Mouse (Mus musculus) liver, adult 2 months (tissue): ENCODE results near the gene Fgfr2. TPM values are rescaled to one million over a fixed set of nuclear protein-coding genes. Genes with fewer than 3 reads are reported as not detected.

ENCODE experiments used
- DNase-seq: peaks from one replicate; pipeline ENCODE4 v3.0.0-alpha.2; 2011; ENCODE audit warnings: low read depth, low spot score; ENCODE audit errors: extremely low read depth
- H3K27ac ChIP-seq: fragments of 200-500 bp; replicated peaks from 2 replicates; pipeline ENCODE4 v1.5.1; 2012; ENCODE audit warnings: low read depth, mild to moderate bottlenecking, control low read depth, inconsistent platforms, low read length; ENCODE audit not compliant: insufficient read depth
- H3K27me3 ChIP-seq: fragments of 200-500 bp; 2 replicates; pipeline ENCODE4 v1.6.1; 2012; ENCODE audit warnings: mild to moderate bottlenecking, moderate library complexity, low read length, inconsistent platforms; ENCODE audit not compliant: control insufficient read depth, insufficient read depth
- H3K36me3 ChIP-seq: fragments of 200-500 bp; 2 replicates; pipeline ENCODE4 v1.6.1; 2012; ENCODE audit warnings: low read length, inconsistent platforms; ENCODE audit not compliant: control insufficient read depth, insufficient read depth
- H3K4me1 ChIP-seq: fragments of 200-500 bp; 2 replicates; pipeline ENCODE4 v1.6.1; 2011; ENCODE audit warnings: low read length; ENCODE audit not compliant: control insufficient read depth, insufficient read depth
- H3K4me3 ChIP-seq: fragments of 200-500 bp; 2 replicates; pipeline ENCODE4 v1.5.1; 2011; ENCODE audit warnings: low read depth, mild to moderate bottlenecking, control low read depth, low read length, moderate library complexity; ENCODE audit not compliant: insufficient read depth
- H3K79me2 ChIP-seq: fragments of 200-500 bp; 2 replicates; pipeline ENCODE4 v1.6.1; 2012; ENCODE audit warnings: inconsistent platforms, mild to moderate bottlenecking, low read length, moderate library complexity; ENCODE audit not compliant: control insufficient read depth, insufficient read depth
- H3K9ac ChIP-seq: fragments of 200-500 bp; 2 replicates; pipeline ENCODE4 v1.6.1; 2012; ENCODE audit warnings: low read depth, mild to moderate bottlenecking, control low read depth, inconsistent platforms, low read length
- CTCF ChIP-seq: fragments of 200-500 bp; IDR thresholded peaks from 2 replicates; pipeline ENCODE4 v1.5.1; 2011; ENCODE audit warnings: low read depth, low read length, control low read depth
- POLR2A ChIP-seq: fragments of 200-500 bp; IDR thresholded peaks from 2 replicates; pipeline ENCODE4 v1.6.1; 2011; ENCODE audit warnings: low read length, control low read depth; ENCODE audit not compliant: insufficient read depth; ENCODE audit errors: extremely low read depth
- WGBS: fragments of 180-500 bp; shearing (Covaris S2); methylation state at CpG from one replicate; pipeline ENCODE4 v1.1.7; 2018; 5-methylcytosine and 5-hydroxymethylcytosine counted together
- polyA plus RNA-seq: library from polyadenylated mRNA; depleted of rRNA; stranded (reverse); fragments of >200 nt; gene quantifications from 2 replicates; pipeline ENCODE4 v1.2.3, GENCODE M21; 2012
- total RNA-seq: library from RNA; depleted of rRNA; stranded (reverse); fragments of >200 nt; gene quantifications from 2 replicates; pipeline ENCODE4 v1.2.3, GENCODE M21; 2014

Fgfr2 gene
- total and polyA plus RNA-seq, 2 experiments: 16.7 to 35.2 TPM

DNA sequence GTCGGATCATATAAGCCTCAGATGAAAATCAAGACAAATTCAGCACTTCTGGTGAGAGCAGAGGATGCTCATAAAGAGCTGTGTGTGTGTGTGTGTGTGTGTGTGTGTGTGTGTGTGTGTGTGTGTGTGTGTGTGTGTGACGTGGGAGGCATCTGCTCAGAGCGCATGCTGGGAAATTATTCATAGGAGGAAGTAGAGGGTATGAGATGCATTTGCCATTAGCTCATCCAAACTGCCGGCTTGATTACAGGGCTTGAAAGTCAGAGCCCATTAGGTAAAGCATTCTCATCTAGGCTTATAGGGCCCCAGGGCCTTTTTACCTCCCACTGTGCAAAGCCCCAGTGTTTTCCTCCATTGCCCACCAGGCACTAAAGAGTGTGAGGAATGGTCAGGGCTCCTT lies 1076.5 kb downstream of the Fgfr2 start:
- no peak for TF ChIP-seq POLR2A
- no peak for TF ChIP-seq CTCF
- H3K4me3 ChIP-seq: no peak overlapping the region
- no peaks in the 10 kb centered on the region for H3K27me3 ChIP-seq
- no peak overlapping the region for H3K9ac ChIP-seq
- no peaks in the 10 kb centered on the region for H3K79me2 ChIP-seq
- no peaks in the 10 kb centered on the region for H3K36me3 ChIP-seq
- H3K4me1 ChIP-seq: no peaks in the 10 kb centered on the region
- no peak overlapping the region for H3K27ac ChIP-seq
- no peak for DNase-seq
- 64% methylated on average over 4 of the region's 4 CpGs for WGBS

DNA sequence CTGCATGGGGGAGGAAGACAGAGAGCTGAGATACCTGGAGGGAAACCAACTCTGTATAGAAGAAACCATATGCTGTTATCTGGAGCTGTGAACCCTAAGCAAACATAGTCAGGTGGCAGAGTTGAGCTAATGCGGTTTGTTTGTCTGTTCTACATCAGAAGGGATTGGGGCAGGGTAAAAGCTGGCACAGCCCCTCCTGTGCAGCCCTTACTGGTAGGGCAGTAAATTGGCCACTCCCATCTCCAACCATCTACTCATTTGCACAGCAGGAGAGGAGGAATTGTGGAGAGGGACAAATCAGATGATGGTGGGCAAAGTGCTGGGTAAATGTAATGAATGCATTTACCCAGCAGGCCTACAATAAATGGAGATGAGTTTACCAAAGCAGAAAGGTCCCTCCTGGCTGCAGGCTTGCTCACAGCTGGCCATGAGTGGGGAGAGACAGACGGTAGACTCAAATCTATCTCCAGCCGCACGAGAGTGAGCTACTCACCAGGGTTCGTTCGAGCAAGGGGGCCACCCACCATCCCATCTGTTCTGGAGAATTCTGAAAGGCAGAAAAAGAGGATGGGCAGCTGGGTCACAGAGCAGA lies 1091.1 kb downstream of the Fgfr2 start:
- no peak for DNase-seq
- no peaks in the 10 kb centered on the region for H3K79me2 ChIP-seq
- 50% methylated on average over 6 of the region's 6 CpGs for WGBS
- no peaks in the 10 kb centered on the region for H3K4me1 ChIP-seq
- no peak overlapping the region for H3K9ac ChIP-seq
- H3K27me3 ChIP-seq: no peaks in the 10 kb centered on the region
- H3K4me3 ChIP-seq: no peak overlapping the region
- H3K27ac ChIP-seq: no peak overlapping the region
- H3K36me3 ChIP-seq: no peaks in the 10 kb centered on the region
- no peak for TF ChIP-seq CTCF
- TF ChIP-seq POLR2A: no peak

DNA sequence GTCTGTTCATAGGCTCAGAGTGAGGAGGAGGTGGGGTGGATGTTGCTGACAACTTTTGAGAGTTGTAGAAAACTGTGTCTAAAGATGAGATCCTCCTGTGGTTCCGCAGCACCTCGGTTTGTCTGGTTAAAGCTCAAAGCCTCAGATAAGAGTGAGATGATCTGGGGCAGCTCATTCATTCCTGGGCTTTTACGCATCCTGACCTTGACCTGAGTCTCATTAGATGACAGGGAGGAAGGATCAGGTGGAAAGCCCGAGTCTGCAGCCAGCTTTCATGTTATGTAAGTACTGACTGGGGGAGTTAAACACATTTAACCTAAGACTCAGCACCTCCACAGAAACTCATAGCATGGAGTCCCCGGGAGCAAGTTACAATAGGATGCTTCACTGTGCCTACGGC lies 1096.5 kb downstream of the Fgfr2 start:
- no peak for TF ChIP-seq CTCF
- no peak for TF ChIP-seq POLR2A
- 55% methylated on average over 6 of the region's 6 CpGs for WGBS
- no peaks in the 10 kb centered on the region for H3K79me2 ChIP-seq
- no peak overlapping the region for H3K4me3 ChIP-seq
- no peaks in the 10 kb centered on the region for H3K36me3 ChIP-seq
- no peak overlapping the region for H3K9ac ChIP-seq
- H3K27ac ChIP-seq: no peak overlapping the region
- no peak for DNase-seq
- no peaks in the 10 kb centered on the region for H3K4me1 ChIP-seq
- no peaks in the 10 kb centered on the region for H3K27me3 ChIP-seq

DNA sequence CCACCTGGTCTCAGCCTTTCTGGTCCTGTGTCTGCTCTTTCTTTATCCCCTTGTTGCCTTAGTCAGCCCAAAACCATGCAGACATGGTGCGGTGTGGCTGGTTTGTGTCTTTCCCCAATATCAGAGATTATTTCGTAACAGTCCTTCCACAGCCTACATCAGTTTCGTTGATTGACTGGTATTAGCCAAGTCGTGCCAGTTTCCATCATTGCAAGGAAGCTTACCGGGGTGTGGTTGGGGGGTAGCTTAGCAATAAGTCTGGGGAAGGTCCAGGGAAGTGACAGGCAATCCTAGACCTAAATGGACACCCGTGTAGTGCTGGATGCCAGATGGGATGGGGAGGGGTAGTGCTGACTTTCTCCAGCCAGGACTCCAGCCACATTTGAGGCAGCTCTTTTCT lies 1097.6 kb downstream of the Fgfr2 start:
- H3K79me2 ChIP-seq: no peaks in the 10 kb centered on the region
- no peaks in the 10 kb centered on the region for H3K27me3 ChIP-seq
- H3K36me3 ChIP-seq: no peaks in the 10 kb centered on the region
- no peaks in the 10 kb centered on the region for H3K4me1 ChIP-seq
- H3K4me3 ChIP-seq: no peak overlapping the region
- TF ChIP-seq CTCF: no peak
- no peak for TF ChIP-seq POLR2A
- H3K27ac ChIP-seq: no peak overlapping the region
- H3K9ac ChIP-seq: no peak overlapping the region
- WGBS: 59% methylated on average over 6 of the region's 6 CpGs
- no peak for DNase-seq

DNA sequence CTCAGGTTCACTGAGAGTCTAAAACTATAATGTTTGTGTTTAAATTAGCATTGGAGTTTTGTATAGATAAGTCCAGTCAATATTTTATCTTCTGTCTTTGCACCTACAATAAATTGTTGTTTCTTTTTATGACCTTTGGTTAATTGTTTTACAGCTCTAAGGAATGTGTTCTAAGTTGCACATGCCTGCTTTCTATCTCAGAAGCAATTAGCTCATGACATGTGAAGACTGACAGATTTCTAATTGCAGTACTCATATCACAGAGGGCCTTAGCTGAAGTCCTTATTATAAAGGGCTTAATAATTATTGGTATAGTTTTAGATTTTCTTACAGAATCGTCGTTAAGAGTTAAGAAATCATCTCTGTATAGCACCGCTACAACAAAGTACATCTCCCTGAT lies 1107.2 kb downstream of the Fgfr2 start:
- no peaks in the 10 kb centered on the region for H3K27me3 ChIP-seq
- no peaks in the 10 kb centered on the region for H3K36me3 ChIP-seq
- H3K79me2 ChIP-seq: no peaks in the 10 kb centered on the region
- DNase-seq: no peak
- 77% methylated on average over 3 of the region's 3 CpGs for WGBS
- no peak overlapping the region for H3K9ac ChIP-seq
- no peak overlapping the region for H3K27ac ChIP-seq
- TF ChIP-seq POLR2A: no peak
- TF ChIP-seq CTCF: no peak
- no peak overlapping the region for H3K4me3 ChIP-seq
- H3K4me1 ChIP-seq: no peaks in the 10 kb centered on the region

DNA sequence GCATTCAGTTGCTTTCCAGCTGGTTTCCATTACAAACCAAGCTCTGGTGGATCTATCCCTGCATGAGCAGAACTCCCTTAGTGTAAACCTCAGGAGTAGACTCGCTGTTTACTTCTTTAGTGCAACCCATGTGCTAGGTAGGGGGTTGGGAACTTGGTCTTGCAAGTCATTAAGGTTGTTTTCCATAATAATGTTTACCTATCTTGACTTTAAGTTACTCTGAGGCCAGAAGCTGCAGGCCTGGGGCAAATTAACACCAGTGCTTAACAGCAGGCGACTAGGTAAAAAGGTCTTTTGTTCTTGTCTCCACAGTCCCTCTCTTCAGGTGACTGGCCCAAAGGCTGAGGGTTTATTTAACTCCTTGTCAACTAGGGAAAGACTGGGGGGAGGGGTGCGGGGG lies 1108.0 kb downstream of the Fgfr2 start:
- TF ChIP-seq CTCF: no peak
- TF ChIP-seq POLR2A: no peak
- no peaks in the 10 kb centered on the region for H3K27me3 ChIP-seq
- H3K27ac ChIP-seq: no peak overlapping the region
- no peak overlapping the region for H3K4me3 ChIP-seq
- DNase-seq: no peak
- no peak overlapping the region for H3K9ac ChIP-seq
- no peaks in the 10 kb centered on the region for H3K4me1 ChIP-seq
- no peaks in the 10 kb centered on the region for H3K79me2 ChIP-seq
- H3K36me3 ChIP-seq: no peaks in the 10 kb centered on the region
- WGBS: 9% methylated on average over 3 of the region's 3 CpGs
